Mouse (Mus musculus): Measurements from ENCODE around the gene 1700028K03Rik. TPM values are rescaled to one million over a fixed set of nuclear protein-coding genes. Genes with fewer than 3 reads are reported as not detected.

The 1700028K03Rik gene
- polyA plus RNA-seq (2017; shearing (Covaris generic)), result 0.57 TPM

GRCm38 (mm10) chr5:107534581-107534980, at the start of gene 1700028K03Rik:
Gene 1700028K03Rik (plus strand): TSS chr5:107534709.

GRCm38 (mm10) chr5:107507321-107507720, 27.2 kb upstream of the 1700028K03Rik start, which contains the start of gene Gm42669:
Gene Gm42669 (plus strand): TSS chr5:107507621.

GRCm38 (mm10) chr5:107597301-107598077, 63.0 kb downstream of the 1700028K03Rik start, which contains the start of the genes Rpap2 and Glmn:
Gene Rpap2 (plus strand): TSS chr5:107597373.
Gene Glmn (minus strand): TSS chr5:107597888.

Other genes starting within 250 kb of the 1700028K03Rik start
- 88.6 TPM for gene Tgfbr3, start 245.1 kb upstream of the 1700028K03Rik start, polyA plus RNA-seq (2017; shearing (Covaris generic))
- gene Brdt, start 203.6 kb upstream of the 1700028K03Rik start, polyA plus RNA-seq (2017; shearing (Covaris generic)), result 0.60 TPM
- 0.45 TPM for gene Ephx4, start 132.0 kb upstream of the 1700028K03Rik start, polyA plus RNA-seq (2017; shearing (Covaris generic))
- gene Lpcat2b, start 103.2 kb upstream of the 1700028K03Rik start, polyA plus RNA-seq (2017; shearing (Covaris generic)), result not detected
- gene Btbd8, start 96.7 kb upstream of the 1700028K03Rik start, polyA plus RNA-seq (2017; shearing (Covaris generic)), result 5.5 TPM
- gene Gm42669, start 27.1 kb upstream of the 1700028K03Rik start, polyA plus RNA-seq (2017; shearing (Covaris generic)), result not detected
- gene Rpap2, start 62.7 kb downstream of the 1700028K03Rik start, polyA plus RNA-seq (2017; shearing (Covaris generic)), result 24.5 TPM
- 13.1 TPM for gene Glmn, start 63.2 kb downstream of the 1700028K03Rik start, polyA plus RNA-seq (2017; shearing (Covaris generic))
- gene Gfi1, start 191.3 kb downstream of the 1700028K03Rik start, polyA plus RNA-seq (2017; shearing (Covaris generic)), result 30.0 TPM

Measured in naive thymus-derived CD4-positive, alpha-beta T cell, adult 5 months (primary cell).